Mouse (Mus musculus) kidney, adult 9 months (tissue): Measurements from ENCODE around the gene Slc4a1.
"Not testable (repeated sequence)": the region's sequence is repeated elsewhere in the genome, so short reads cannot be mapped to it uniquely, and the experiment has no call there.

Experiments used
- DNase-seq: peaks from one replicate; pipeline ENCODE4 v3.0.0; 2022

Slc4a1 gene

DNA sequence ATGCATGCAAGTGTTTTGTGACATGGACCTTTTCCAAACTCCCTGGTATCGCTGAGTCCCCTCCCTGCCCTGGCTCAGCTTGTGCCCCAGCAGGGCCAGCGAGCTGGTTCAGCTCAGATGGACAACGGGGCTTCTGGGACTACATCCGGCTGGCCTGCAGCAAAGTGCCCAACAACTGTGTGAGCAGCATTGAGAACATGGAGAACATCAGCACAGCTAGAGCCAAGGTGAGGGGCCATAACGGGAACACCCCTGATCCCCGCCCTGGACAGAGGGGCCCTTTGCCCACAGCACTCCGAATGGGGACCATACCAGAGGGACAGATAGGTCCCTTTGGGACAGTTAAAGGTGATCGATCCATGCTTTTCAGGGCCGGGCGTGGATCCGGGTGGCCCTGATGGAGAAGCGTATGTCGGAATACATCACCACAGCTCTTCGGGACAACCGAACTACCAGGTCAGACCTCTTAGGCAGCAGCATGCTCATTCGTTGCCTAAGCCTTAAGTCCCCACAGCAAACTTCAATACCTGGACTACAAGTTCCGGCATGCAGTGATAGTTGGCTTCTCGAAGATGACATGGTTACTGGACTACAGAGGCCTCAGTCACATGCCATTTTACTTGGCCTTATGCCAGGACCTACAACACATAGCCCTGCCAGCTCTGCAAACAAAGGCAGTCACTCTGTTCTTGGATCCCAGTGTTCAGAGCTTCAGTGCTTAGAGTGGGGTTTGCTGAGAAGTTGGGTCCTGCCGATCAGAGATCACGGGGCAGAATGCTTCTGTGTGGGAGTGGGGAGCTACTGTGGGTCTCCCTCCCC lies 32.2 kb upstream of the Slc4a1 start:
- DNase-seq, result peak; percentile 74

DNA sequence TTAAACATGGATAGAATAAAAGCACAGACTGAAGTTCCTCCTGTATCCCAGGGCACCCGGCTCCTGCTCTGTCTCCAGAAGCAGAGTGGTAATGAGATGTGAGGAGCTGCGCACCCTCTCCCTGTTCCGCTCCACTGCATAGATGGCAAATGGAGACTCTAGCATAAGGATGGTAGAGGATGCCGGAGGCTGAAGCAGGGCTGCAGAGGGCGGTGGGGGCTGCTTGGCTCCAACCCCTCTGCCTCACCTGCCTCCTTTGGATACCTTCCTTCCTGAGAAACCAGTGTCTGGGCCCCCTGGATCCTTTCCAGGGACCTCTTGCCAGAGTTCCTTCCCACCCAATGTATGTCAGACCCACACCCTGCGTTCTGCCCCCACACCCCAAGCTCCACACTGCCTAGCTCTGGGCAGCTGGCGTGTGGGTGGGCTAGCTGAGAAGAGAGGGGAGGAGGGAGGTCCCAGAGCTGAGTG lies 30.7 kb upstream of the Slc4a1 start:
- no peak for DNase-seq

DNA sequence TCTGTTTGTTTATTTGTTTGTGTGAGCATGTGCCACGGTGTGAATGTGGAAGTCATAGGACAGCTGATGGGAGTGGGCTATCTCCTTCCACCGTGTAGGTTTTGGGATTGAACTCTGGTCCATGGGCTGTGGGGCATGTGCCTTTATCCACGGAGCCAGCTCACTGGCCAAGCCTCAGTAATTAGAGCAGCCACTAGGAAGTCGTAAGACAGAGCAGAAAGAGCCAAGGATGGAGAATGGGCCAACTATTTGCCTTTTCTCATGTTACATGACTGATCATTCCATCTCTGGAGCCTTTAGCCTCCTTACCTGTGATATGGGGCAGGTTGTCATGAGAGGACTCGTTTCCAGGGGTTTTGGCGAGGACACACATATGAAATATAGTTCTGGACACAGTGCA lies 30.3 kb upstream of the Slc4a1 start:
- no peak for DNase-seq

GRCm38 (mm10) chr11:102395250-102395649 lies 29.2 kb upstream of the Slc4a1 start:
- no peak for DNase-seq

GRCm38 (mm10) chr11:102394421-102395124 lies 28.6 kb upstream of the Slc4a1 start:
- DNase-seq, result no peak

DNA sequence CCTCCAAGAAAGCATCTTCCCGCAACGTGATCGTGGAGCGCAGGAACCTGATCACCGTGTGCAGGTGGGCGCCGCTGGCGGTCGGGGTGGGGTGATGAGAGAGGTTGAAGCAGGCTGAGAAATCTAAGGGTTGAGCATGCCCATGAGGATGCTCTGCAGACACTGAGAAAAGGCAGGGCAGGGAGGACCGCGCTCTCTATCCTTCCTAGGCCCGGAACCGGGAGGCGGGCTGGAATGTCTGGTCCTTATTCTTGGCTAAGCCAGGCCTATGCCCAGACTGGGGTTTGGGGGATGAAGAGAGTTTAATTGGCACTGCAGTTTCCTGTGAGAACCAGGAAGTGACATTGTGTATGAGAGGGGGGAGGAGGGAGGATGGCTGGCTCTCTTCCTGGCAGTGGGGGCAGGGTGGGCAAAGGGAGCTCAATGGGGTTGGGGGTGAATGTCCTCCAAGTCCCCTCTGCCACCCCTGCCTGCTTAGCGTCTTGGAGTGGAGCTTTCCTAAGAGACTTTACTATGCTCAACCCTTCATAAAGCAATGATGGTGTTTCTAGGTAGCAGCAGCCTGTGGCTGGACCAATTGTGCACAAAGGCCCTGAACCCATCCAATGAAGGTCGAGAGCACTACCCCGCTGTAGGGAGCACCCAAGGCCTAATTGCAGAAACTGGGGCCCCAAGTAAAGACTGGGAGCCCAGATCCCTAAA lies 27.9 kb upstream of the Slc4a1 start:
- DNase-seq, result no peak

DNA sequence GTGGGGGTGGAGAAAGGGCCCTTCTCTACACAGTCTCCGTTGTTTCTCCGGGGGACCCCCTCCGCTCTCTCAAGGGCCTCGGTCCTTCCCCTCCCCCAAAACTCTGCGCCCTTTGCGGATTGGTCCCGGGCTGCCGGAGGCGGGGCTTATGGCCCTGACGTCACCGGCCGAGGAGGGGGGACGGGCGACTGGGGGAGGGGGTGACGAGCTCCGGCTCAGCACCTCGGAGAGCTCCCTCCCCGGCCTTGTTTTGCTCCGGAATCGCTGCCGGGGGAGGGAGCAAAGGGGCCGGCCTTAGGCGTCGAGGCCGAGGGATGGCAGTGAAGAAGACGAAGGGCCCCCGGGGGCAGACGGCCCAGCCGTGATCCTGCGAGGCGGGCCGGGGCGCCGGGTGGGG lies 27.2 kb upstream of the Slc4a1 start, which contains the start of gene Rundc3a:
Gene Rundc3a, plus strand, starts transcription at position 166 of the 397 bp plus-strand sequence.
- DNase-seq, result peak; percentile 78

DNA sequence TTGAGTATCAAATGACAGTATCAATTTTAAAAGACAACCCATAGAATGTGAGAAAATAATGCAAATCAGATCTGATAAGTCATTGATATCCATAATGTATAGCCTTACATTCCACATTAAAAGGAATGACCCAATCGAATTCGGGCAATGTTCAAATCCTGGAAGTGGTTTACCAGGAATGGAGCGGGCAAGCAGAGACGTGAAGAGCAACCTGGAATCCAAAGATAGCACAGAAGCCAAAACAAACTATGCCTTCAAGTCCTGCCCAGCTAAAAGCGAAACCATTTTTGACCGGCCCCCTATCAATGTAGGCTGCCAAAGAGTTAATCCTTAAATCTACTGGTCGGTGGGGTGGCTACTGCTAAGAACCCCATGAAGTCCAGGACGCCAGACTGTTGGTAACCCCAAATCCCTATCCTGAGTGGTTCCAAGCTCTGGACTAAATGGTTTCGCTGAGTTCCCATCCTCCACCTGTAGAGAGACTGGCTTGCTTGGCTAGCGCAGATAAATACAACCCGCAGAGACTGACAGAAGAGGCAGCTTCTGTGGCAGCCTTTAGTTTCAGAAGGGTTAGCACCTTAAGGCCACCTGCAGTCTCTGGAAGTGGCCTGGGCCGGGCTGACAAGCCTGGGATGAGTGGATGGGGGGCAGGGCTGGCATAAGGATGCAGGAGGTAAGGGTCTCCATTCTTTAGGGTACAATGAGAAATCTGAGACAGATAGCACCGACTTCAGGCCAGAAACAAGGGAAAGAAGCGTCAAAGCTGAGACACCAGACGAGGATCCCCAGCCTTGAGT lies 26.6 kb upstream of the Slc4a1 start:
- DNase-seq, result no peak

GRCm38 (mm10) chr11:102389436-102389835 lies 23.4 kb upstream of the Slc4a1 start:
- not testable (repeated sequence) for DNase-seq

DNA sequence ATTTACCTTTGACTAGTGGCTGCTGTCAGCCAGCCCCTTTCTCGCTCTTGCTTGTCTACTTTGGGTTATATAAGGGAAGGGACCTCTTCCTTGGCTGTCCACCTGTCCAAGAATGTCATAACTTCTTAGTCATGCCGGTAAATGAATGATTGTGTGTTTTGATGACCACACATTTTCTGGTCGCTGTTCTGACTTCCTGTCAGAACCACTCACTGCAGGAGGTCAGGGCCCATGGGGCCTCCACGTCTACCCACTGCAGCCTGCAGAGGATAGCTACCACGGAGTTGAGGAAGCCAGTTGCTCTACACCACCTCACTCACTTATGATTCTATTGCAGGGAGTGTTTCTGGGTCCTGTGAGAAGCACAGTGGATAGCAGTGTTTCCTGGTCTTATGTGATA lies 20.1 kb upstream of the Slc4a1 start:
- no peak for DNase-seq

DNA sequence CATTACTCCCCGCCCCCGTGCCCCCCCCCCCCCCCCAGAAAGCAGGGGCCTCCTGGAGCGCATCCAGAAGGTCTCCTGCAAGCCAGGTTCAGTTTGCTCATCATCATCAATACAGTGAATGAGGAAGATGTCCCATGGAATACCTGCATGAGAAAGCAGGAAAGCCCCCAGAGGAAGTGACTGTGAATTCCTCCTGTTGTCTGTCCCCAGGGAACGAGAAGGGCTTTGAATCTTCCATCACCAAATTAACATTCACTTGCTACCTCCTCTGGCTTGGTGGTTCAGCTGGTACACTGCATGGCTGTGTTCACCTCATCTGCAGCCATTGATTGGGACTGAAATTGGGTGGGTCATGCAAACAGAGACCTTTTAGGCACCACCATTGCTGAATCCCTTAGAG lies 19.1 kb upstream of the Slc4a1 start:
- no peak for DNase-seq

- DNase-seq, result no peak
Measured at GRCm38 (mm10) chr11:102384418-102384817, 18.4 kb upstream of the Slc4a1 start.

DNA sequence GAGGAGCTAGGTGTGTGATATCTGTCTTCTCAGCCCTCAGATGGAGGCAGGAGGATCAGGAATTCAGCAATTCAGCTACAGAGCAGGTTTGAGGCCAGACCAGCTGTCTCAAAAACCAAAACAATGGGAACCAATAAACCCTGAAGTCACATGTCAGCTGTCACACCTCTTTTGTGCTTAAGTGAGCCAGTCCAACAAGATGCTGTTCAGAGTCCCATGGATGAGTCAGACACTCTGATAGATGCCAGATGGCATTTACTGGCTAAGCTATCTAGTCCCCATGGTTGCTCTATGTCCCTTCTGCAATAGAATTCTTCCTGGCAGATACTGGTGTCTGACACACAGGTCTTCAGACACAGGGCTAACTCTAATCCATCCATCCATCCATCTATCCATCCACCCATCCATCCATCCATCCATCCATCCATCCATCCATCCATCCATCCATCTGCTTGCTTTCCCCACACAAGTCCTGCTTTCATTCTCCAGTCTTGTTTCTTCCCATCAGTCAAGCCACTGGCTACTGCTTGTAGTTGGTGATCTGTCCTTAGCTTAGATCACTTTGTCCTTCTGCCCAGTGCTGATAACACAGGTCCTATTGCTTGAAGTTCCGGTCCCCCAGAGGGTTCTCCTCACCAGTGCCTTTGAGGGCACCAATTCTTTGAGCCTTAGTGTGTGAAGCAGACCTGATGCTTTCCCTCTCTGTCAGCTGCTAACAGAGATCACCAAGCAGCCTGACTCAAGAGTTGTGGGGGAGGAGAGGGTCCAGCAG lies 17.5 kb upstream of the Slc4a1 start:
- no peak for DNase-seq

DNA sequence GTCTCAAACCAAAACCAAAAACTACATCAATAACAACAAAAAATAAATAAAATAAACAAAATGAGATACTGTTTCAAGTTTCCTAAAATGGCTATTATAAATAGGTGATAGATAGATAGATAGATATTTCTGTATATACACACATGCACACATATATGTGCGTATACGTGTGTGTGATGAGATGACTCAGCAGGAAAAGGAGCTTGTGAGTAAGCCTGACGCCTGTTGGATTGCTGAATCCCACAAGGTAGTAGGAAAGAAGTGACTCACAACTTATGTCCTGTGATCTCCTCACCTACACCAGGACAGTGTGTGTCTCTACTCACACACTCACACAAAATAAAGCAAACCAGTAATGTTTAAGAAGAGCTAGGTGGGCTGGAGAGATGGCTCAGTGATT lies 16.8 kb upstream of the Slc4a1 start:
- no peak for DNase-seq

DNA sequence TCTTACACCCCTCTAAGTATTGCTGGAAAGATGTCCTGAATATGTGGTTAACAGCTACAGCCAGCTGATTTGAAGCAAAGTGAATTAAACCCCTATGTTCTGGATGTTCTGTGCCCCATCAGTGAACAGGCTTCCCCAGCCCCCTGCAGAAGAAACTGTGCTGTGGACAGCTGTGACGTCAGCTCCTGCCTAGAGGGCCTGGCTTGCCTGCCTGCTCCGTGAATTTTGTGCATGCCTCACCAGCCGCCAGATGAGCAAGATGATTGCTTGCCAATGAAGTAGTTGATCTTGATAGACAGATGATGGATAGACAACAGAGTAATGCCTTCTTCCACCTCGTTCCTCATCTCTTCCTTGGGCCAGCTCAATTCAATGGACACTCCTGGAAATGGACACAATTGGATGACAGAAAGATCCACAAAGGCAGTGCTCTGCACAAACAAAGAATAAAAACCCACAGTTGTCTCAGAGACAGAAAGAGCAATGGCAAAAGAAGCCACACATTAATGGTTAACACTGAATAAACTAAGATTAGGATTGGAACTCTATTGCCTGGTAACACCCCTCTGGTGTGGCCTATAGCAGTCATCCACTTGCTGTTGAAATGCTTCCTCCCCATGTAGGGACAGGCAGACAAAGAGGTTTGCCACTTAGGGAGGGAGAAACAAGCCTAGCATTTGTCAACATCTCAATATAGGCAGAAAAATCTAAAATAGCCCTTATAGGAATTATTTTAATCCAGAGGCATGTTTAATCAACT lies 15.5 kb upstream of the Slc4a1 start:
- no peak for DNase-seq

GRCm38 (mm10) chr11:102380091-102380490 lies 14.1 kb upstream of the Slc4a1 start:
- no peak for DNase-seq

- no peak for DNase-seq
Measured at GRCm38 (mm10) chr11:102377186-102377585, 11.2 kb upstream of the Slc4a1 start.

GRCm38 (mm10) chr11:102376196-102376835 lies 10.3 kb upstream of the Slc4a1 start:
- no peak for DNase-seq

GRCm38 (mm10) chr11:102375196-102376173 lies 9.5 kb upstream of the Slc4a1 start:
- peak; percentile 92 for DNase-seq
